Comparison of ENCODE assay signal across 9 mouse cellular contexts in genomic region chr2:153600021-153600666, GRCm38 (mm10). TPM values are rescaled to one million over a fixed set of nuclear protein-coding genes. Genes with fewer than 3 reads are reported as not detected.
A peak's percentile ranks its signal among the peaks of the same experiment; 100 is the strongest.
DNase-seq lines count a peak whose midpoint lies in the region; ATAC-seq and TF ChIP-seq lines count a peak whose summit lies in the region.
"Had no signal": no experiment of that assay in that cellular context is flagged by ENCODE, and none has a peak within 500 bp of the region (broad histone marks: within the 10 kb centered on the region; RNA-seq: fewer than 3 reads in every experiment).

No protein-coding gene starts in this region.

- no peak overlapping the region for H3K4me2 ChIP-seq in hindbrain, embryonic 13.5 days
- H3K4me2 ChIP-seq in midbrain, embryonic 15.5 days = no peak overlapping the region

- H3K27me3 ChIP-seq in cerebellum, adult 2 months (ENCODE audit: control insufficient read depth, insufficient read depth, low read length) = no peaks in the 10 kb centered on the region
- no peaks in the 10 kb centered on the region for H3K27me3 ChIP-seq in hindbrain, embryonic 13.5 days
- no peaks in the 10 kb centered on the region for H3K27me3 ChIP-seq in midbrain, embryonic 15.5 days (replicated peaks)

- no peak overlapping the region for H3K9ac ChIP-seq in hindbrain, embryonic 13.5 days
- no peak overlapping the region for H3K9ac ChIP-seq in midbrain, embryonic 15.5 days

- no peak overlapping the region for H3K27ac ChIP-seq in cerebellum, adult 2 months (ENCODE audit: insufficient read depth, low read length)
- peak overlapping the region; percentile 62 for H3K27ac ChIP-seq in hindbrain, embryonic 13.5 days
- H3K27ac ChIP-seq in midbrain, embryonic 15.5 days = peak overlapping the region; percentile 49
- H3K27ac ChIP-seq: macrophage had no signal

- H3K4me3 ChIP-seq in cerebellum, adult 2 months (replicated peaks; ENCODE audit: insufficient read depth, low read depth, low read length) = no peak overlapping the region
- no peak overlapping the region for H3K4me3 ChIP-seq in hindbrain, embryonic 13.5 days
- no peak overlapping the region for H3K4me3 ChIP-seq in midbrain, embryonic 15.5 days

- intact Hi-C loops in left cerebral cortex, postnatal 25 days (cut with DNase I) = no loop called here
- intact Hi-C loops in left cerebral cortex, postnatal 36 days (cut with DNase I) = no loop called here

- 17% methylated on average over 6 of the region's 6 CpGs for WGBS in cerebellum, adult 2 months
- 56% methylated on average over 6 of the region's 6 CpGs for WGBS in hindbrain, embryonic 13.5 days
- WGBS in midbrain, embryonic 15.5 days = 54% methylated on average over 6 of the region's 6 CpGs

- H3K4me1 ChIP-seq in cerebellum, adult 2 months (ENCODE audit: control insufficient read depth, insufficient read depth, low read length) = peaks cover 6% of the 10 kb centered on the region
- H3K4me1 ChIP-seq in hindbrain, embryonic 13.5 days (replicated peaks) = peaks cover 22% of the 10 kb centered on the region
- H3K4me1 ChIP-seq in midbrain, embryonic 15.5 days = peaks cover 13% of the 10 kb centered on the region

- peak; percentile 22 to 29 for DNase-seq in left cerebral cortex, postnatal 25 days (ENCODE audit: low spot score in 2 of 2)
- no peak for DNase-seq in left cerebral cortex, postnatal 36 days (ENCODE audit: low spot score in 2 of 2)
- DNase-seq in cerebellum, adult 2 months = peak; percentile 60 to 62
- DNase-seq in gastrocnemius, adult 8-10 months (ENCODE audit: low spot score in 2 of 2) = peak; percentile 30 to 45
- peak; percentile 40 for DNase-seq in liver
- no peak for DNase-seq in c-Kit-positive CD71-positive TER-119-positive erythroid progenitor cells, embryonic 14.5 days (ENCODE audit: low spot score)

- no peaks in the 10 kb centered on the region for H3K9me3 ChIP-seq in hindbrain, embryonic 13.5 days
- H3K9me3 ChIP-seq in midbrain, embryonic 15.5 days = no peaks in the 10 kb centered on the region

- no peaks in the 10 kb centered on the region for H3K36me3 ChIP-seq in hindbrain, embryonic 13.5 days
- no peaks in the 10 kb centered on the region for H3K36me3 ChIP-seq in midbrain, embryonic 15.5 days (replicated peaks)

- TF ChIP-seq CTCF in cerebellum, adult 2 months (IDR thresholded peaks at IDR 0.05; ENCODE audit: borderline replicate concordance, insufficient read depth, low read depth, low read length) = 0 out of 2 replicates have a peak, but pooled peaks have one; percentile 20

- ATAC-seq in hindbrain, embryonic 13.5 days (ENCODE audit: low FRiP score) = peak; percentile 50; the same call in 1 of the 2 replicates
- peak; percentile 69; the same call in 1 of the 2 replicates for ATAC-seq in midbrain, embryonic 15.5 days (replicated peaks)

- no peak for TF ChIP-seq POLR2A in cerebellum, adult 2 months (IDR thresholded peaks at IDR 0.05; ENCODE audit: borderline replicate concordance, insufficient read depth, low read length)

RNA-seq across cellular contexts. Expression of gene Commd7, which starts 32.4 kb away (rescaled TPM):
- 10 to 100 TPM; 28.4 to 29.4 TPM for total RNA-seq in left cerebral cortex, postnatal 25 days (2021)
- total RNA-seq in left cerebral cortex, postnatal 36 days (2021) = 10 to 100 TPM; 27.6 to 32.0 TPM
- polyA plus RNA-seq in cerebellum, adult 2 months (2012; rRNA removed) = 30.2 and 32.5 TPM in 2 replicates
- total RNA-seq in gastrocnemius, adult 8-10 months (2022) = 10 to 100 TPM; 10.1 to 11.2 (median 10.2) TPM
- 88.3 and 88.8 TPM in 2 replicates for polyA plus RNA-seq in hindbrain, embryonic 13.5 days (2015; fragmentation: Nextera tagmentation; extraction: Ambion mirVana)
- 94.9 and 98.5 TPM in 2 replicates for polyA plus RNA-seq in midbrain, embryonic 15.5 days (2015; fragmentation: Nextera tagmentation; extraction: Ambion mirVana)

RNA-seq across cellular contexts. Expression of gene Dnmt3b, which starts 49.1 kb away (rescaled TPM):
- total RNA-seq in left cerebral cortex, postnatal 25 days (2021) = 1 to 10 TPM in 1 of 2 experiments, under 1 TPM in 1; 0.85 to 1.5 TPM
- 1 to 10 TPM in 1 of 2 experiments, under 1 TPM in 1; 0.86 to 1.4 TPM for total RNA-seq in left cerebral cortex, postnatal 36 days (2021)
- 1.6 and 2.6 TPM in 2 replicates for polyA plus RNA-seq in cerebellum, adult 2 months (2012; rRNA removed)
- under 1 TPM; 0.29 to 0.90 (median 0.49) TPM for total RNA-seq in gastrocnemius, adult 8-10 months (2022)
- polyA plus RNA-seq in hindbrain, embryonic 13.5 days (2015; fragmentation: Nextera tagmentation; extraction: Ambion mirVana) = 4.4 and 4.9 TPM in 2 replicates
- 4.3 and 4.4 TPM in 2 replicates for polyA plus RNA-seq in midbrain, embryonic 15.5 days (2015; fragmentation: Nextera tagmentation; extraction: Ambion mirVana)

Comparison
In these comparisons a context has a peak if more than half of its experiments do, and no peak if none do; other contexts are left out.
1. DNase-seq: peak in left cerebral cortex, postnatal 25 days (2 of 2), cerebellum, adult 2 months (2 of 2), gastrocnemius, adult 8-10 months (2 of 2) and liver (single experiment); none in left cerebral cortex, postnatal 36 days (0 of 2) and c-Kit-positive CD71-positive TER-119-positive erythroid progenitor cells, embryonic 14.5 days (single experiment).